In genomic region chr4:148811940-148812339, GRCm38 (mm10) we compare ENCODE assay signal across 8 mouse cellular contexts. TPM values are rescaled to one million over a fixed set of nuclear protein-coding genes. Genes with fewer than 3 reads are reported as not detected.
DNase-seq lines count a peak whose midpoint lies in the region; ATAC-seq and TF ChIP-seq lines count a peak whose summit lies in the region.

No protein-coding gene starts in this region.

- H3K4me1 ChIP-seq in lung, embryonic 14.5 days (ENCODE audit: insufficient read depth) = no peaks in the 10 kb centered on the region; the same call in 1 of the 2 replicates

- ATAC-seq in lung, embryonic 14.5 days (ENCODE audit: insufficient read depth) = peak; percentile 68

- no peaks in the 10 kb centered on the region for H3K36me3 ChIP-seq in lung, embryonic 14.5 days (ENCODE audit: insufficient read depth)

- no peak overlapping the region for H3K4me3 ChIP-seq in lung, embryonic 14.5 days (ENCODE audit: low read depth, low read length)

- H3K4me2 ChIP-seq in lung, embryonic 14.5 days = peak overlapping the region; percentile 31

- peak; percentile 97 for DNase-seq in heart, adult 11 months
- no peak for DNase-seq in heart, postnatal 25 days (ENCODE audit: low spot score)
- peak; percentile 56 to 70 for DNase-seq in cerebellum, postnatal 25 days
- DNase-seq in heart, adult 8-10 months (ENCODE audit: low spot score) = peak; percentile 59
- peak; percentile 47 for DNase-seq in kidney, adult 18-20 months
- peak; percentile 84 for DNase-seq in lung, embryonic 14.5 days
- peak; percentile 66 for DNase-seq in right cerebral cortex, postnatal 4 days
- no peak for DNase-seq in thymus, postnatal 10 days (ENCODE audit: low spot score in 2 of 2)

- no peak overlapping the region; the same call in 1 of the 2 replicates for H3K9ac ChIP-seq in lung, embryonic 14.5 days

- WGBS in lung, embryonic 14.5 days = 16% methylated on average over 10 of the region's 10 CpGs

- no peaks in the 10 kb centered on the region for H3K9me3 ChIP-seq in lung, embryonic 14.5 days (ENCODE audit: low read depth, low read length)

- intact Hi-C loops in heart, postnatal 25 days (cut with DNase I) = loop anchor here (5.0 kb wide), 3 partner anchors 35 to 150 kb away; no protein-coding TSS in a partner anchor

- TF ChIP-seq CTCF in lung, embryonic 14.5 days (IDR thresholded peaks at IDR 0.05; ENCODE audit: low read depth) = peak; percentile 67

- peaks cover 46% of the 10 kb centered on the region for H3K27me3 ChIP-seq in lung, embryonic 14.5 days (ENCODE audit: insufficient read depth, low read length)

- no peak overlapping the region for H3K27ac ChIP-seq in lung, embryonic 14.5 days (ENCODE audit: low read depth)

RNA-seq across cellular contexts. Expression of gene Casz1, which starts 7.7 kb away (rescaled TPM):
- 10 to 100 TPM; 42.1 to 44.7 TPM for total RNA-seq in heart, postnatal 25 days (2021)
- 10 to 100 TPM; 40.6 to 49.5 (median 47.3) TPM for total RNA-seq in heart, adult 8-10 months (2022)
- 6.9 and 8.3 TPM in 2 replicates for polyA plus RNA-seq in lung, embryonic 14.5 days (2014; fragmentation: Nextera tagmentation; extraction: Ambion mirVana)

Comparison
In these comparisons a context has a peak if more than half of its experiments do, and no peak if none do; other contexts are left out.
1. DNase-seq: peak in heart, adult 11 months (single experiment), cerebellum, postnatal 25 days (2 of 2), heart, adult 8-10 months (single experiment), kidney, adult 18-20 months (single experiment), lung, embryonic 14.5 days (single experiment) and right cerebral cortex, postnatal 4 days (single experiment); none in heart, postnatal 25 days (single experiment) and thymus, postnatal 10 days (0 of 2).